Mouse (Mus musculus): ENCODE measurements around the gene Nos3.

- TF ChIP-seq CTCF (IDR thresholded peaks at IDR 0.05; ENCODE audit: insufficient read depth, low read length) (no peak), POLR2A (IDR thresholded peaks at IDR 0.05; ENCODE audit: borderline replicate concordance, extremely low read depth, low read depth, low read length) (no peak)
Measured at GRCm38 (mm10) chr5:24363467-24363866, 1.1 kb upstream of the Nos3 start.

Measured in lung, adult 2 months (tissue).